Mouse (Mus musculus) G1E (cell line): ENCODE results near the gene Btnl2.

Experiments
- CTCF ChIP-seq: IDR thresholded peaks from 2 replicates; pipeline ENCODE4 v1.5.1; 2012; ENCODE audit warnings: low read depth, low read length, inconsistent platforms, mixed read lengths
- GATA1 ChIP-seq: IDR thresholded peaks from 2 replicates; pipeline ENCODE4 v1.6.1; 2012; ENCODE audit warnings: borderline replicate concordance, low read length, inconsistent platforms, mixed read lengths
- POLR2AphosphoS5 ChIP-seq: IDR thresholded peaks from 2 replicates; pipeline ENCODE4 v1.6.1; 2012; ENCODE audit warnings: low read depth, low read length, inconsistent platforms; ENCODE audit not compliant: insufficient replicate concordance

DNA sequence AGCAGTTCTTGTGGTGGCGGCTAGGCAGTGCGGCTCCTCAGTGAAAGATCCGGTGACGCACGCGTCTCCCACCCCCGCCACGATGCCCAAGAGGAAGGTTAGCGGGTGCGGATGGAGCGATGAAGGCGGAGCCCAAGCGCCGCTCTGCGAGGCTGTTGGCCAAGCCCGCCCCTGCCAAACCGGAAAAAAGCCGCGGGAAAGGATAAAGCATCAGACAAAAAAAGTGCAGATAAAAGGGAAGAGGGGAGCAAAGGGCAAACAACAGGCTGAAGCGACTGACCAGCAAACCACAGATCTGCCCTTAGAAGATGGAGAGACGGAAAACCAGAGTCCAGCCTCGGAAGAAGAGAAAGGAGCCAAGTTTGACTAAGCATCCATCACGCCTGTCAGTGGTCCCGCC, 37.7 kb downstream of the Btnl2 start:
- TF ChIP-seq CTCF (no peak), GATA1 (no peak), POLR2AphosphoS5 (no peak)
